Mouse (Mus musculus): Measurements from ENCODE around the gene Vsnl1. TPM values are rescaled to one million over a fixed set of nuclear protein-coding genes. Genes with fewer than 3 reads are reported as not detected.

Gene Vsnl1
- polyA plus RNA-seq, 1 experiment from 2014 or later = 3.6 TPM

- Histone ChIP-seq H3K9ac (replicated peaks; ENCODE audit: low read length) (no peak overlapping the region), H3K27ac (replicated peaks; ENCODE audit: low read depth, low read length) (no peak overlapping the region), H3K4me1 (ENCODE audit: control insufficient read depth, insufficient read depth, low read length) (no peaks in the 10 kb centered on the region), H3K36me3 (replicated peaks; ENCODE audit: control insufficient read depth, insufficient read depth, low read depth, low read length) (no peaks in the 10 kb centered on the region), H3K4me3 (ENCODE audit: low read depth, low read length) (no peak overlapping the region), H3K9me3 (replicated peaks; ENCODE audit: control insufficient read depth, low read length) (no peaks in the 10 kb centered on the region), H3K27me3 (ENCODE audit: control insufficient read depth, insufficient read depth, low read length) (no peaks in the 10 kb centered on the region), H3K4me2 (ENCODE audit: low read depth, low read length) (no peak overlapping the region)
- ATAC-seq (replicated peaks; ENCODE audit: insufficient number of reproducible peaks, low FRiP score, low TSS enrichment, low read depth) (no peak), DNase-seq (ENCODE audit: low spot score) (no peak)
- 81% methylated on average over 6 of the region's 6 CpGs for WGBS
These were observed 94.3 kb downstream of the Vsnl1 start for GRCm38 (mm10) chr12:11342020-11342600.

DNA sequence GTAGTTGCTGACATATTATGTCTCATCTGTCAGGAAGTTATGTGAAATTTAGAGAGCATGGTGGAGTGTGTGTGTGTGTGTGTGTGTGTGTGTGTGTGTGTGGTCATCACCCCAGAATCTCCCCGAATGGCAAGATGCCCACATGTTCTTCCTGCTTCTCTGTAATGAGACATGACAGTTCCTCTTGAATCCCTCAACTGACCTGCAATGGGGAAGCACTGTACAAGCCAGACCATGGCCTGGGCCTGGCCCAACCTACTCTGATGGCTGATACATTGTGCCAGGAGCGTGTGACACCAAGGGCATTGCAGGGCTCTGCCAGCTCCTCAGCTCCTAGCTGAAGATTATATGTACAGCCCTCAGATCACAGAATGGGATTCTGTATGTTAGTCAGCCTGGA is 98.2 kb downstream of the Vsnl1 start:
- Histone ChIP-seq H3K9ac (replicated peaks; ENCODE audit: low read length) (no peak overlapping the region), H3K36me3 (replicated peaks; ENCODE audit: control insufficient read depth, insufficient read depth, low read depth, low read length) (no peaks in the 10 kb centered on the region), H3K4me2 (ENCODE audit: low read depth, low read length) (no peak overlapping the region), H3K27me3 (ENCODE audit: control insufficient read depth, insufficient read depth, low read length) (no peaks in the 10 kb centered on the region), H3K4me1 (ENCODE audit: control insufficient read depth, insufficient read depth, low read length) (no peaks in the 10 kb centered on the region), H3K9me3 (replicated peaks; ENCODE audit: control insufficient read depth, low read length) (no peaks in the 10 kb centered on the region), H3K27ac (replicated peaks; ENCODE audit: low read depth, low read length) (no peak overlapping the region), H3K4me3 (ENCODE audit: low read depth, low read length) (no peak overlapping the region)
- DNase-seq (ENCODE audit: low spot score) (no peak), ATAC-seq (replicated peaks; ENCODE audit: insufficient number of reproducible peaks, low FRiP score, low TSS enrichment, low read depth) (no peak)
- WGBS = 85% methylated on average over 2 of the region's 2 CpGs

- no peaks in the 10 kb centered on the region for H3K27me3 ChIP-seq (ENCODE audit: control insufficient read depth, insufficient read depth, low read length)
- H3K9me3 ChIP-seq (replicated peaks; ENCODE audit: control insufficient read depth, low read length) = no peaks in the 10 kb centered on the region
- H3K36me3 ChIP-seq (replicated peaks; ENCODE audit: control insufficient read depth, insufficient read depth, low read depth, low read length) = no peaks in the 10 kb centered on the region
- 45% methylated on average over 4 of the region's 4 CpGs for WGBS
- no peak overlapping the region for H3K4me2 ChIP-seq (ENCODE audit: low read depth, low read length)
- ATAC-seq (replicated peaks; ENCODE audit: insufficient number of reproducible peaks, low FRiP score, low TSS enrichment, low read depth) (no peak), DNase-seq (ENCODE audit: low spot score) (peak; percentile 65)
- H3K4me3 ChIP-seq (ENCODE audit: low read depth, low read length) = no peak overlapping the region
- no peak overlapping the region for H3K9ac ChIP-seq (replicated peaks; ENCODE audit: low read length)
- H3K27ac ChIP-seq (replicated peaks; ENCODE audit: low read depth, low read length) = no peak overlapping the region
- H3K4me1 ChIP-seq (ENCODE audit: control insufficient read depth, insufficient read depth, low read length) = no peaks in the 10 kb centered on the region
These were observed 99.6 kb downstream of the Vsnl1 start for GRCm38 (mm10) chr12:11336845-11337244.

DNA sequence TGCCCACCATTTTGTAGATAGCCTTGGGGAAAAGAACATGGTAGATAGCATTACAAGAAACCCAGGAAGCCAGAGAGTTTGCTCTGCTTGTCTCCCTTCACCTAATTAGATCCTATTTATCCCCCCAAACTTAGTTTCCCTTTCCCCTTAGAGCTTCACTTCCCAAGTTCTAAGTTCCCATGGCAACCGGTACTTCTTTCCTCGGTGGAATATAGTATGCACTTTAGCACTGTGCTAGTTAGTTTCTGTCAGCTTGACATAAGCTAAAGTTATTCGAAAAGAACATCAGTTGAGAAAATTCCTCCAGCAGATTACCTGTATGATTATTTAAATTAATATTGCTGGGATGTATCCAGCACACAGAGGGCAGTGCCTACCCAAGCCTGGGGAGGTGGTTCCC is 109.9 kb downstream of the Vsnl1 start:
- ATAC-seq (replicated peaks; ENCODE audit: insufficient number of reproducible peaks, low FRiP score, low TSS enrichment, low read depth) = no peak
- H3K27me3 ChIP-seq (ENCODE audit: control insufficient read depth, insufficient read depth, low read length) = no peaks in the 10 kb centered on the region
- WGBS = 84% methylated on average over 3 of the region's 3 CpGs
- no peaks in the 10 kb centered on the region for H3K9me3 ChIP-seq (replicated peaks; ENCODE audit: control insufficient read depth, low read length)
- no peak overlapping the region for H3K9ac ChIP-seq (replicated peaks; ENCODE audit: low read length)
- no peak overlapping the region for H3K4me3 ChIP-seq (ENCODE audit: low read depth, low read length)
- no peak overlapping the region for H3K4me2 ChIP-seq (ENCODE audit: low read depth, low read length)
- H3K36me3 ChIP-seq (replicated peaks; ENCODE audit: control insufficient read depth, insufficient read depth, low read depth, low read length) = no peaks in the 10 kb centered on the region
- H3K27ac ChIP-seq (replicated peaks; ENCODE audit: low read depth, low read length) = no peak overlapping the region
- DNase-seq (ENCODE audit: low spot score) = no peak
- H3K4me1 ChIP-seq (ENCODE audit: control insufficient read depth, insufficient read depth, low read length) = no peaks in the 10 kb centered on the region

DNA sequence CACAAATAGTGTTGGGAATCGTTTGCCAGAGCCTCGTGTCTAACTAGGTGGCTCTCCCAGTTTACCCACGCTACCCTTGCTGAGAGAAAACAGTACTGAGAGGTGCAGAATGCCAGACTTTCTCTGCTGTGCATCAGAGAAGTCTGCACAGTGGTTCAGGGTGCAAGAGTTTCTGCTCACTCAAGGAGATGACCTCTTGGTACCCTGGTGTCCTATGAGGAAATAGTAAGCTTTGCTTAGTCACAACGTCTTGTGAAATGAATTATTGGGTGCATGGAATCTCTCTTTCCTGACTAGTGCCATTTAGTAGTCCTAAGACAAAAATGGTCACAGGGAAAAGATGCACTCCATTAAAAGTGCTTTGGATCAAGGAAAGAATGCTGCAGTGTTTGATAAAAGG is 111.9 kb downstream of the Vsnl1 start:
- Histone ChIP-seq H3K27me3 (ENCODE audit: control insufficient read depth, insufficient read depth, low read length) (no peaks in the 10 kb centered on the region), H3K9ac (replicated peaks; ENCODE audit: low read length) (no peak overlapping the region), H3K4me3 (ENCODE audit: low read depth, low read length) (no peak overlapping the region), H3K27ac (replicated peaks; ENCODE audit: low read depth, low read length) (no peak overlapping the region), H3K4me1 (ENCODE audit: control insufficient read depth, insufficient read depth, low read length) (no peaks in the 10 kb centered on the region), H3K9me3 (replicated peaks; ENCODE audit: control insufficient read depth, low read length) (no peaks in the 10 kb centered on the region), H3K4me2 (ENCODE audit: low read depth, low read length) (no peak overlapping the region), H3K36me3 (replicated peaks; ENCODE audit: control insufficient read depth, insufficient read depth, low read depth, low read length) (no peaks in the 10 kb centered on the region)
- ATAC-seq (replicated peaks; ENCODE audit: insufficient number of reproducible peaks, low FRiP score, low TSS enrichment, low read depth) = no peak
- DNase-seq (ENCODE audit: low spot score) = no peak
- WGBS = 61% methylated on average over 4 of the region's 4 CpGs

GRCm38 (mm10) chr12:11317671-11318070 is 118.7 kb downstream of the Vsnl1 start:
- H3K36me3 ChIP-seq (replicated peaks; ENCODE audit: control insufficient read depth, insufficient read depth, low read depth, low read length) = no peaks in the 10 kb centered on the region; the same call in none of the 2 replicates
- H3K9ac ChIP-seq (replicated peaks; ENCODE audit: low read length) = no peak overlapping the region
- ATAC-seq (replicated peaks; ENCODE audit: insufficient number of reproducible peaks, low FRiP score, low TSS enrichment, low read depth) (no peak), DNase-seq (ENCODE audit: low spot score) (no peak)
- H3K4me2 ChIP-seq (ENCODE audit: low read depth, low read length) = no peak overlapping the region
- WGBS = 60% methylated on average over 6 of the region's 6 CpGs
- H3K4me1 ChIP-seq (ENCODE audit: control insufficient read depth, insufficient read depth, low read length) = no peaks in the 10 kb centered on the region
- H3K27me3 ChIP-seq (ENCODE audit: control insufficient read depth, insufficient read depth, low read length) = no peaks in the 10 kb centered on the region
- no peak overlapping the region for H3K27ac ChIP-seq (replicated peaks; ENCODE audit: low read depth, low read length)
- no peaks in the 10 kb centered on the region for H3K9me3 ChIP-seq (replicated peaks; ENCODE audit: control insufficient read depth, low read length)
- no peak overlapping the region for H3K4me3 ChIP-seq (ENCODE audit: low read depth, low read length)

GRCm38 (mm10) chr12:11313840-11314239 is 122.6 kb downstream of the Vsnl1 start:
- 63% methylated on average over 1 of the region's 1 CpGs for WGBS
- H3K4me2 ChIP-seq (ENCODE audit: low read depth, low read length) = no peak overlapping the region
- H3K27ac ChIP-seq (replicated peaks; ENCODE audit: low read depth, low read length) = no peak overlapping the region
- H3K27me3 ChIP-seq (ENCODE audit: control insufficient read depth, insufficient read depth, low read length) = no peaks in the 10 kb centered on the region
- DNase-seq (ENCODE audit: low spot score) (no peak), ATAC-seq (replicated peaks; ENCODE audit: insufficient number of reproducible peaks, low FRiP score, low TSS enrichment, low read depth) (no peak)
- no peaks in the 10 kb centered on the region for H3K9me3 ChIP-seq (replicated peaks; ENCODE audit: control insufficient read depth, low read length)
- no peaks in the 10 kb centered on the region for H3K4me1 ChIP-seq (ENCODE audit: control insufficient read depth, insufficient read depth, low read length)
- H3K36me3 ChIP-seq (replicated peaks; ENCODE audit: control insufficient read depth, insufficient read depth, low read depth, low read length) = no peaks in the 10 kb centered on the region; the same call in none of the 2 replicates
- no peak overlapping the region for H3K9ac ChIP-seq (replicated peaks; ENCODE audit: low read length)
- no peak overlapping the region for H3K4me3 ChIP-seq (ENCODE audit: low read depth, low read length)

DNA sequence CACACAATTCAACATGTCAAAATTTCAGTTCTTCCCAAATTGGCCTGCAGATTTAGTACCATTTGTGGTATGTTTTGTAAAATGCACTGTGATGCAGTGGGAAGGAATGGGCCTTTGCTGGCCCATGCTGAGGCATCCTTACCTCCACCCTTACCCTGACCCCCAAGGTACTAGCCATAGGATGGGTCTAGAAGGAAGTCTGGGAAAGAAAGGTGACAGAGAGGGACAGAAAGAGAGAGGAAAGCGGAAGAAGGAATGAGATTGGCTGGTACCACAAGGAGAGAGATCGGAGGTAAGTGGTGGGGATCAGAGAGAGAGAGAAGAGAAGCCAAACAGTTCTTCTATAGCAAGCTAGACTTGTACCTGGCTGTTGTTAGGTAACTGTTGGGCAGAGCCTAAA is 125.3 kb downstream of the Vsnl1 start:
- no peak for ATAC-seq (replicated peaks; ENCODE audit: insufficient number of reproducible peaks, low FRiP score, low TSS enrichment, low read depth)
- WGBS = 98% methylated on average over 2 of the region's 2 CpGs

More for the DNA sequence above, 125.3 kb downstream of the Vsnl1 start:
- Histone ChIP-seq H3K4me3 (ENCODE audit: low read depth, low read length) (no peak overlapping the region), H3K4me1 (ENCODE audit: control insufficient read depth, insufficient read depth, low read length) (no peaks in the 10 kb centered on the region), H3K27me3 (ENCODE audit: control insufficient read depth, insufficient read depth, low read length) (no peaks in the 10 kb centered on the region), H3K27ac (replicated peaks; ENCODE audit: low read depth, low read length) (no peak overlapping the region), H3K9ac (replicated peaks; ENCODE audit: low read length) (no peak overlapping the region), H3K4me2 (ENCODE audit: low read depth, low read length) (no peak overlapping the region), H3K36me3 (replicated peaks; ENCODE audit: control insufficient read depth, insufficient read depth, low read depth, low read length) (peaks cover 4% of the 10 kb centered on the region), H3K9me3 (replicated peaks; ENCODE audit: control insufficient read depth, low read length) (no peaks in the 10 kb centered on the region)
- DNase-seq (ENCODE audit: low spot score) = no peak

Measured in embryonic facial prominence, embryonic 11.5 days (tissue).